In the genomic region with DNA sequence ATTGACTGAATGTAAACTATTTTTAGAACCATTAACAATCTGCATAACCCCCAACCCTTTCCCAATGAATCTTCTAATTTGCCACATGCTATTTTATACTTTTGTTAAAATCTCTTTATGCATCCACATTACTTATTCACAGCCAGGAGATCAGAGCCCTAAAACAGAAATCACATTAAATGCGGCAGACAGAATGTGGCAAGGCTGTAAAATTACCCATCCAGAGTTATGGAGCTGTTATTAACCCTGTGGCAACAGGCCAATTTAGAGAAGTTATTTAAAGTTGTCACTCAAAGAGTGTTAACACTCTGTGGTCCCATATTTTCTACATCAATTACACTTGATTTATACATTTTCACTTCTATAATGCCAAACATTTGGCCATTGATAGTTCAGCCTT, we compare ENCODE assay signal across 29 mouse cellular contexts.
A peak's percentile ranks its signal among the peaks of the same experiment; 100 is the strongest.
DNase-seq lines count a peak whose midpoint lies in the region; ATAC-seq and TF ChIP-seq lines count a peak whose summit lies in the region.
"Had no signal": no experiment of that assay in that cellular context is flagged by ENCODE, and none has a peak within 500 bp of the region (broad histone marks: within the 10 kb centered on the region; RNA-seq: fewer than 3 reads in every experiment).

No protein-coding gene starts in this region.

- H3K36me3 ChIP-seq in hindbrain, postnatal 0 days (ENCODE audit: insufficient read depth, low read length) = no peaks in the 10 kb centered on the region
- no peaks in the 10 kb centered on the region for H3K36me3 ChIP-seq in hindbrain, embryonic 10.5 days
- H3K36me3 ChIP-seq in neural tube, embryonic 13.5 days = no peaks in the 10 kb centered on the region
- H3K36me3 ChIP-seq in forebrain, postnatal 0 days (ENCODE audit: insufficient read depth) = no peaks in the 10 kb centered on the region
- H3K36me3 ChIP-seq: embryonic facial prominence, embryonic 15.5 days; heart, embryonic 10.5 days; heart, embryonic 15.5 days; hindbrain, embryonic 13.5 days; limb, embryonic 12.5 days; liver, embryonic 15.5 days; lung, embryonic 15.5 days had no signal

- no peak overlapping the region for H3K27ac ChIP-seq in hindbrain, postnatal 0 days
- H3K27ac ChIP-seq in hindbrain, embryonic 10.5 days = no peak overlapping the region
- H3K27ac ChIP-seq in neural tube, embryonic 13.5 days (replicated peaks) = no peak overlapping the region
- no peak overlapping the region for H3K27ac ChIP-seq in forebrain, postnatal 0 days (ENCODE audit: low read depth, low read length)
- H3K27ac ChIP-seq: embryonic facial prominence, embryonic 15.5 days; heart, embryonic 10.5 days; heart, embryonic 15.5 days; hindbrain, embryonic 13.5 days; limb, embryonic 12.5 days; liver, embryonic 15.5 days; lung, embryonic 15.5 days; stomach, postnatal 0 days had no signal

- TF ChIP-seq CTCF in hindbrain, postnatal 0 days (IDR thresholded peaks at IDR 0.05; ENCODE audit: low read depth) = no peak
- no peak for TF ChIP-seq CTCF in forebrain, postnatal 0 days (IDR thresholded peaks at IDR 0.05; ENCODE audit: low read depth)

- H3K9me3 ChIP-seq in hindbrain, postnatal 0 days (ENCODE audit: low read length) = no peaks in the 10 kb centered on the region
- no peaks in the 10 kb centered on the region for H3K9me3 ChIP-seq in hindbrain, embryonic 10.5 days
- H3K9me3 ChIP-seq in neural tube, embryonic 13.5 days = no peaks in the 10 kb centered on the region
- no peaks in the 10 kb centered on the region for H3K9me3 ChIP-seq in forebrain, postnatal 0 days (ENCODE audit: low read length)
- H3K9me3 ChIP-seq: embryonic facial prominence, embryonic 15.5 days; heart, embryonic 10.5 days; heart, embryonic 15.5 days; hindbrain, embryonic 13.5 days; limb, embryonic 12.5 days; liver, embryonic 15.5 days; lung, embryonic 15.5 days had no signal

- H3K4me2 ChIP-seq in hindbrain, postnatal 0 days (ENCODE audit: low read depth, low read length) = no peak overlapping the region
- no peak overlapping the region for H3K4me2 ChIP-seq in neural tube, embryonic 13.5 days
- no peak overlapping the region for H3K4me2 ChIP-seq in forebrain, postnatal 0 days (ENCODE audit: low read depth)
- H3K4me2 ChIP-seq: embryonic facial prominence, embryonic 15.5 days; heart, embryonic 15.5 days; hindbrain, embryonic 13.5 days; limb, embryonic 12.5 days; liver, embryonic 15.5 days; lung, embryonic 15.5 days had no signal

- no peak overlapping the region for H3K4me3 ChIP-seq in hindbrain, postnatal 0 days (ENCODE audit: low read length)
- H3K4me3 ChIP-seq in hindbrain, embryonic 10.5 days = no peak overlapping the region
- no peak overlapping the region for H3K4me3 ChIP-seq in neural tube, embryonic 13.5 days
- H3K4me3 ChIP-seq in forebrain, postnatal 0 days (ENCODE audit: low read depth, low read length) = no peak overlapping the region
- H3K4me3 ChIP-seq: embryonic facial prominence, embryonic 15.5 days; heart, embryonic 10.5 days; heart, embryonic 15.5 days; hindbrain, embryonic 13.5 days; limb, embryonic 12.5 days; liver, embryonic 15.5 days; lung, embryonic 15.5 days had no signal

- DNase-seq in hindbrain, postnatal 0 days (ENCODE audit: low spot score) = peak; percentile 9
- no peak for DNase-seq in hindbrain, embryonic 10.5 days (ENCODE audit: low spot score)
- no peak for DNase-seq in neural tube, embryonic 10.5 days (ENCODE audit: extremely low spot score, low spot score)
- peak; percentile 54 for DNase-seq in forebrain, postnatal 0 days
- no peak for DNase-seq in heart, postnatal 36 days
- DNase-seq in adrenal gland, adult 8-10 months = no peak
- DNase-seq: adrenal gland, adult 2 months; B cell, adult 2 months; cerebellum, adult 11-12 months; cerebellum, adult 9-11 months; gastrocnemius, postnatal 25 days; heart, adult 11 months; kidney, adult 9 months; kidney, postnatal 14 days; layer of hippocampus, adult 9-11 months; lung, postnatal 36 days; right cerebral cortex, postnatal 4 days; thymus, adult 18-20 months; thymus, postnatal 25 days had no signal

- intact Hi-C loops in heart, postnatal 36 days (cut with DNase I) = no loop called here

- no peak for ATAC-seq in hindbrain, postnatal 0 days
- ATAC-seq in neural tube, embryonic 13.5 days (ENCODE audit: low read depth) = peak; percentile 50; the same call in 1 of the 2 replicates
- ATAC-seq in forebrain, postnatal 0 days = peak; percentile 89
- ATAC-seq: intestine, postnatal 0 days had no signal

- no peaks in the 10 kb centered on the region for H3K27me3 ChIP-seq in hindbrain, postnatal 0 days (ENCODE audit: insufficient read depth, low read length)
- H3K27me3 ChIP-seq in hindbrain, embryonic 10.5 days (ENCODE audit: insufficient read depth, poor library complexity, severe bottlenecking) = no peaks in the 10 kb centered on the region
- H3K27me3 ChIP-seq in neural tube, embryonic 13.5 days = no peaks in the 10 kb centered on the region
- no peaks in the 10 kb centered on the region for H3K27me3 ChIP-seq in forebrain, postnatal 0 days (ENCODE audit: insufficient read depth, low read length)
- H3K27me3 ChIP-seq: embryonic facial prominence, embryonic 15.5 days; heart, embryonic 15.5 days; hindbrain, embryonic 13.5 days; limb, embryonic 12.5 days; liver, embryonic 15.5 days; lung, embryonic 15.5 days had no signal

- WGBS in hindbrain, postnatal 0 days = 49% methylated on average over 1 of the region's 1 CpGs
- WGBS in hindbrain, embryonic 10.5 days = 90% methylated on average over 1 of the region's 1 CpGs
- 50% methylated on average over 1 of the region's 1 CpGs for WGBS in neural tube, embryonic 13.5 days
- 28% methylated on average over 1 of the region's 1 CpGs for WGBS in forebrain, postnatal 0 days

- no peaks in the 10 kb centered on the region for H3K4me1 ChIP-seq in hindbrain, postnatal 0 days (ENCODE audit: insufficient read depth, low read length)
- H3K4me1 ChIP-seq in hindbrain, embryonic 10.5 days (replicated peaks) = no peaks in the 10 kb centered on the region
- H3K4me1 ChIP-seq in neural tube, embryonic 13.5 days (replicated peaks) = no peaks in the 10 kb centered on the region
- no peaks in the 10 kb centered on the region for H3K4me1 ChIP-seq in forebrain, postnatal 0 days (ENCODE audit: insufficient read depth)
- H3K4me1 ChIP-seq: embryonic facial prominence, embryonic 15.5 days; heart, embryonic 10.5 days; heart, embryonic 15.5 days; hindbrain, embryonic 13.5 days; limb, embryonic 12.5 days; liver, embryonic 15.5 days; lung, embryonic 15.5 days had no signal

- no peak overlapping the region for H3K9ac ChIP-seq in hindbrain, postnatal 0 days (replicated peaks; ENCODE audit: low read length)
- H3K9ac ChIP-seq in neural tube, embryonic 13.5 days = no peak overlapping the region
- H3K9ac ChIP-seq in forebrain, postnatal 0 days = no peak overlapping the region
- H3K9ac ChIP-seq: embryonic facial prominence, embryonic 15.5 days; heart, embryonic 15.5 days; hindbrain, embryonic 13.5 days; limb, embryonic 12.5 days; liver, embryonic 15.5 days; lung, embryonic 15.5 days had no signal

Comparison
In these comparisons a context has a peak if more than half of its experiments do, and no peak if none do; other contexts are left out.
1. DNase-seq: peak in hindbrain, postnatal 0 days (single experiment) and forebrain, postnatal 0 days (single experiment); none in hindbrain, embryonic 10.5 days (single experiment), neural tube, embryonic 10.5 days (single experiment), heart, postnatal 36 days (0 of 2) and adrenal gland, adult 8-10 months (single experiment).